Mouse (Mus musculus): ENCODE results near the gene Nphp1.
A peak's percentile ranks its signal among the peaks of the same experiment; 100 is the strongest.

The Nphp1 gene

GRCm38 (mm10) chr2:127788440-127789116 is at the start of gene Nphp1:
Gene Nphp1, minus strand, starts transcription at chr2:127788897.
- peak; percentile 84 for DNase-seq (ENCODE audit: extremely low spot score, low spot score)

- no peak for DNase-seq (ENCODE audit: extremely low spot score, low spot score)
Measured at GRCm38 (mm10) chr2:127832833-127833190, 44.1 kb upstream of the Nphp1 start.

- peak; percentile 19 for DNase-seq (ENCODE audit: extremely low spot score, low spot score)
Measured at GRCm38 (mm10) chr2:127832103-127832832, 43.6 kb upstream of the Nphp1 start.

GRCm38 (mm10) chr2:127831401-127832102 is 42.9 kb upstream of the Nphp1 start, which contains the start of gene Bub1:
Gene Bub1, minus strand, starts transcription at chr2:127831865.
- DNase-seq (ENCODE audit: extremely low spot score, low spot score) = peak; percentile 93

GRCm38 (mm10) chr2:127791919-127792603 is 3.4 kb upstream of the Nphp1 start, which contains the start of gene Mtln:
Gene Mtln, minus strand, starts transcription at chr2:127792488.
- DNase-seq (ENCODE audit: extremely low spot score, low spot score) = peak; percentile 87

- no peak for DNase-seq (ENCODE audit: extremely low spot score, low spot score)
Measured at GRCm38 (mm10) chr2:127789651-127790270, 1.1 kb upstream of the Nphp1 start.

GRCm38 (mm10) chr2:127789138-127789537 is 441 bp upstream of the Nphp1 start:
- DNase-seq (ENCODE audit: extremely low spot score, low spot score) = peak; percentile 36

- DNase-seq (ENCODE audit: extremely low spot score, low spot score) = no peak
Measured at GRCm38 (mm10) chr2:127787226-127787625, 1.5 kb downstream of the Nphp1 start.

- no peak for DNase-seq (ENCODE audit: extremely low spot score, low spot score)
Measured at GRCm38 (mm10) chr2:127778451-127778850, 10.2 kb downstream of the Nphp1 start.

- DNase-seq (ENCODE audit: extremely low spot score, low spot score) = no peak
Measured at GRCm38 (mm10) chr2:127775013-127775412, 13.7 kb downstream of the Nphp1 start.

GRCm38 (mm10) chr2:127774578-127774941 is 14.1 kb downstream of the Nphp1 start:
- DNase-seq (ENCODE audit: extremely low spot score, low spot score) = no peak

GRCm38 (mm10) chr2:127773938-127774577 is 14.6 kb downstream of the Nphp1 start:
- no peak for DNase-seq (ENCODE audit: extremely low spot score, low spot score)

- no peak for DNase-seq (ENCODE audit: extremely low spot score, low spot score)
Measured at GRCm38 (mm10) chr2:127761587-127761986, 27.1 kb downstream of the Nphp1 start.

GRCm38 (mm10) chr2:127760429-127761000 is 28.2 kb downstream of the Nphp1 start:
- no peak for DNase-seq (ENCODE audit: extremely low spot score, low spot score)

- DNase-seq (ENCODE audit: extremely low spot score, low spot score) = no peak
Measured at GRCm38 (mm10) chr2:127760014-127760413, 28.7 kb downstream of the Nphp1 start.

- DNase-seq (ENCODE audit: extremely low spot score, low spot score) = no peak
Measured at GRCm38 (mm10) chr2:127759157-127759880, 29.4 kb downstream of the Nphp1 start.

GRCm38 (mm10) chr2:127757171-127757570 is 31.5 kb downstream of the Nphp1 start:
- DNase-seq (ENCODE audit: extremely low spot score, low spot score) = no peak

GRCm38 (mm10) chr2:127754113-127754512 is 34.6 kb downstream of the Nphp1 start:
- DNase-seq (ENCODE audit: extremely low spot score, low spot score) = no peak

- no peak for DNase-seq (ENCODE audit: extremely low spot score, low spot score)
Measured at GRCm38 (mm10) chr2:127751849-127752610, 36.7 kb downstream of the Nphp1 start.
